Mouse (Mus musculus) lung, postnatal 36 days (tissue): ENCODE results near the gene Ifrd1.
"Not testable (repeated sequence)": the region's sequence is repeated elsewhere in the genome, so short reads cannot be mapped to it uniquely, and the experiment has no call there.

ENCODE experiments used
- DNase-seq: peaks from one replicate; pipeline ENCODE4 v3.0.0; 2022; ENCODE audit warnings: mixed read lengths

Ifrd1 gene

GRCm38 (mm10) chr12:40198019-40198418, 50.3 kb downstream of the Ifrd1 start:
- DNase-seq: no peak

GRCm38 (mm10) chr12:40197511-40197910, 50.8 kb downstream of the Ifrd1 start:
- DNase-seq: no peak

DNA sequence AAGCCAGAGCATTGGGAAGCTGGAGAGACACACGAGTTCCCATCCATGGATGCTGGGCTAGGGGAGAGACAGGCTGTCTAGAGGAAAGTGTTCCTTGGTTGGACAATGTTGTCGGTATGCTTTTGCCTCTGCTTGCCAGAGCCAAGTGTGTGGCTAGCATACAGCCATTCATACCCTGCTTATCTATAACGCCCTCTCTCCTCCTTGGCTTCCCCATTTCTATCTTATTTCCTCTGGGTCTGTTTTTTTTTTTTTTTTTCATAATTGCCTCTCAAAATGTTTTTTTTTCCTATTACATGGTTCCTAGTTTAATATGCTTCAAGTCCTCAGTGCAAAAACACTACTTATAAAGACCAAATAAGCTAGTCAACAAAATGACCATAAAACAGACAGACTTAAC, 62.8 kb downstream of the Ifrd1 start:
- no peak for DNase-seq

- peak; percentile 54 for DNase-seq
Measured at GRCm38 (mm10) chr12:40177089-40177488, 71.2 kb downstream of the Ifrd1 start.

DNA sequence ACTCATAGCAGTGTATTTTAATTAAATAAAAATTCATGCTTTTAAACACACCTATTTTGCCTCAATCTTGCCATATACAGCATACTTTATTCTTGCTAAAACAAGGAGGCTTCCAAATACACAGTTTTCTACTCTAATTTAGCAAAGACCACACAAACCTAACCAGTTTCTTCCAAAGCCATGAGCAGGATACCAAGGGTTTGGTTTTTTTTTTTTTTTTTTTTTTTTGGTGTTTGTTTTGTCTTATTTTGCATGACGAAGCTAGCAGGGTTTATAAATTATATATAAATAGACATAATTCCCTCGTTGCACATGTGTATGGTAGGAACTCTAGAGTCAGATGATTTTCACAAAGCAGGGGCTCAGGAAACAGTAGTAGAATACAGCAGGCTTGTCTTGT, 72.1 kb downstream of the Ifrd1 start:
- no peak for DNase-seq

DNA sequence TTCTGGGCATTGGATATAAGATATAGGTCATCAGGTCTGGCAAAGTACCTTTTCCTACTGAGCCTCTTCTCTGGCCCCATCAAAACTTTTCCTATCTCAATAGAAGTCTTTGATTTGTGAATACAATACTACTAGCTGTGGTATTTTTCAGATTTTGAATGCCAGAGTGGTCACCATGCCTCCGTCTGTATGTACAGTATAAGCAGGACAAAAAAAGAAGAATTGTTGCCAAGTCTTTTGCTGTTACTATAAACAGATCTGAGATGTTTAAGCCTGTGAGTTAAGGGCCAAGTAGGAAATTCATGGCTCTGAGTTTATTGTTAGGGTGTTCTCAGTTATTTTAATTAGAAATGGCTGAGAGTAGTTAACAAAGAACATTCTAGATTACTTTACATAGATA, 73.1 kb downstream of the Ifrd1 start:
- DNase-seq: not testable (repeated sequence)

DNA sequence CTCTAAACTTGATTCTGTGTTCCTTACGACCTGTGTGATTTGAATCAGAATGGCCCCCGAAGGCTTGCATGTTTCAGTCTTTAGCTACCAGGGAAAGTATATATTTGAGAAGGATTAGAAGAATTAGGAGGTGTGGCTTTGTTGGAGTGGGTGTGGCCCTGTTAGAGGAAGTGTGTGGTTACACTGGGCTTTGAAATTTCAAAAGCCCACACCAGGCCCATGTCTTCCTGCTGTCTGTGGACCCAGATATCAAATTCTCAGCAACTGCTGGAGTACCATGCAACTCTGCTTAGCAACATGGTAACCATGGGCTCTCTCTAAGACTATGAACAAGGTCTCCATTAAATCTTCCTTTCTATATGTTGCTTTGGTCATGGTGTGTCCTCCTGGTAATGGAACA, 76.7 kb downstream of the Ifrd1 start:
- DNase-seq: no peak

GRCm38 (mm10) chr12:40169675-40170074, 78.6 kb downstream of the Ifrd1 start:
- DNase-seq: no peak

DNA sequence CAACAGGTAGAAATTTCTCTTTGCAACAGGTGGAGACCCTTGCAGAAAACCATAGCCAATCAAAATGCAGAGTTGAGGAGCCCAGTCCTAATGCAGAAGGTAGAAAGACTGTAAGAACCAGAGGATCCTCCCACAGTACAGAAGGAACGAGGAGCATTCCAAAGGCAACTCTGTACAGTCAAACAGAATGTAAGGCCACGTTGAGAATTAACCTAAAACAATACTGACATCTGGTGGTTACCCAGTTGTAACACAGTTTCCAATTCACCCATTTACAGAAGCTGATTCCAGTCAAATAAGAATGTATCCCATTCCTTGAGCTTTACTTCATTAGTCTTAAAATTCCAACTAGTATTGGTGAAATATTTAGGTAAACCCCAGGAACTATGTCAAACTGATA, 83.7 kb downstream of the Ifrd1 start:
- peak; percentile 30 for DNase-seq

GRCm38 (mm10) chr12:40160777-40161176, 87.5 kb downstream of the Ifrd1 start:
- no peak for DNase-seq

GRCm38 (mm10) chr12:40154188-40154587, 94.1 kb downstream of the Ifrd1 start:
- DNase-seq: no peak

DNA sequence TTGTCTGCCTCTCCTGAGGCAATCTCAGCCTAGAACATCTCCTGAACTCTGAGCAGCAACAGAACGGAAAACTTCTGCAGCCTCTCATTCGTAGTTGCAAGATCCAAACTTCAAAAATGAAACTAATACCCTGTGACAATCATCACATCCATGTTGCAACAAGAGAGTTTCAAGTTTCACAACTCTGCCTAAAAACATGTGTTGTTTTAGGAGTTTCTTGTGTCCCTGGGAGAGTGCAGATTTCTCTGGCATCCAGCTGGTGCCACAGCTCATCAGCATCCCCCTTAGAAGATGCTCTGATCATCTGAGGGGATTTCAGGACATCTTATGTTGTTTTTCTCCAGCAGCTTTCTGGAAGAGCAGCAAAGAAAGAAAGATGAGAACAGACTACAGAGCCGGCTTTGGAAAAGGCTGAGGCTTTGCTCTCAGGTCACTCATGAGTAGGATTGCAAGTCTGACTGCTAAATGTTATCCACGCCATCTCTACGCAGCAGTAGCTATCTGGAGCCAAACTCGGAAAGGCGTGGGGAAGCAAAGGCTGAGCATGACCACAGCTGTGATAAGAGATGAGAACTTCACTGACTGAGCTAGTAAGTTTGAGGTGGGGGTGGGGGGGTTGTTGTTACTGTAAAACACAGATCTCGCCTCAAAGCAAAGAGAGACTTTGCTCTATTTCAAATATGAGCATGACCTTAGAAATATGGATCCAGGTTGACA, 95.8 kb downstream of the Ifrd1 start:
- DNase-seq: no peak
